Mouse (Mus musculus) erythroblast, embryonic 14.5 days (primary cell): Measurements from ENCODE around the gene Slc8a1.

Experiments used
- GATA1 ChIP-seq: IDR thresholded peaks from 2 replicates; pipeline ENCODE4 v1.6.1; 2012; ENCODE audit warnings: low read length, inconsistent platforms, mixed read lengths
- TAL1 ChIP-seq: IDR thresholded peaks from 3 replicates; pipeline ENCODE4 v1.6.1; 2012; ENCODE audit warnings: low read length, inconsistent platforms, mixed read lengths

DNA sequence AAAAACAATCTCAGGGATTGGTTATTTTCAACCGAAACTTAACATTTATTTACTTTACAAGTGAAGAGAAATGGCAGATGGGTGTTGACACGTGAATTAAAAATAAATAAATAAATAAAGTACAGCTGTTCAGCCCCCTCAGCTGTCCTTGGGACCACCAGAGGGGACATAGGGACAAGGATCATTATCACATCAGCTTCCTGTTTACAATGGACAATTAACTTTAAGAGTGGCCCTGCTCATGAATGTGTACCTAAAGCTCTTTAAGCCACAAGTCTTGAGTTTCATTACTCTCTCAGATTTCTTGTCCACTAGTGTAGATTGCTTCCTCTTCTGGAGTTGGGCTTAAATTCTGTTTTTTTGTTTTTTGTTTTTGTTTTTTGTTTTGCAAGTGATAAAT lies 12.5 kb upstream of the Slc8a1 start:
- no peak for TF ChIP-seq GATA1
- TF ChIP-seq TAL1, result no peak
